8 mouse cellular contexts compared by ENCODE assay signal in the genomic region with DNA sequence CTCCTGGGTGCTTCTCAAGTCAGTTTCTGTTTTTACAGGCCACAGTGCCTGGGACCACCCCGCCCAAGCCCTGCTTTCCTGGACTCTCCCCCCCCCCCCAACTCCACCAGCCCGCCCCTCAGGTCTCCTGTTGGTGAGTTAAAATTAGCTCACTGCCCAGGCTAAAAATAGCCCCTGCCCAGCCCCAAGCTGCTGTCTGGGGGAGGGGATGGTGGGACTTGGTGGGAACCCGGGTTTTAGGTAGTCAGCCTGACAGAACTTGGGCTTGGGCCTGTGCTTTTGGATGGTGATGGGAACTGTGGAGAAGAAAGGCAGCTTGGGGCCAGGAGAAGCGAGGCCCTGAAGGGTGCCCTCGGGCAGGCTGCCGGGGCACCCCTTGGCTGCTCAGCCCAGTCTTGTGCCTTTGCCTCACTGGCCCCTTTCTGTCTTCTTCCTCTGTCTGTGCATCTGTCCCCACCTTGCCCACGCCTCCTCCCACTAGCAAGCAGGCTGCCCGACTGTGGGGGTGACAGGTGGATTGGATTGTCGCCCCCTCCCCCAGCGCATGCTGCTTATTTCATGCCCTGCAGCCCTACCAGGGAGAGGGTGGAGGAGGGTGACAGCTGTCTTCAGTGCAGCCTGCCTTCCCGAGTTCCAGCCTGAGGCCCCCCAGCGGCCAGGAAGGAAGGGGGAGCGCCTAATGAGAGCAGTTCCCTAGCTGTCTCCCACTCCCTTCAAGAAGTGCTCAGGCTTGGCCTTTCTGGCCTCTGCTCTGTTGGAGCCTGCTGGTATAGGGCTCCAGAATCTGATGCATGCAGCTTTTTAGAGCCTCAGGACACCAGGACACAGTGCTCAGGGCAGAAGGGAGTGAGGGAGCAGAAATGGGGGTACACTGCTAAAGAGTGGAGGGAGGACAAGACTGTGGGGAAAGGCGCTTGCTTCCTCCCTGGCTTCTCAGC. TPM values are rescaled to one million over a fixed set of nuclear protein-coding genes. Genes with fewer than 3 reads are reported as not detected.
DNase-seq lines count a peak whose midpoint lies in the region; ATAC-seq and TF ChIP-seq lines count a peak whose summit lies in the region.

No protein-coding gene starts in this region.

- WGBS in lung, embryonic 16.5 days, result 29% methylated on average over 14 of the region's 14 CpGs
- 15% methylated on average over 14 of the region's 14 CpGs for WGBS in forebrain, embryonic 10.5 days
- WGBS in heart, postnatal 0 days, result 7% methylated on average over 12 of the region's 14 CpGs
- WGBS in midbrain, embryonic 12.5 days, result 17% methylated on average over 14 of the region's 14 CpGs
- WGBS in thymus, adult 2 months, result 22% methylated on average over 13 of the region's 14 CpGs

- no peak overlapping the region for H3K4me3 ChIP-seq in lung, embryonic 16.5 days (ENCODE audit: low read length)
- H3K4me3 ChIP-seq in forebrain, embryonic 10.5 days, result peak overlapping the region; percentile 25
- H3K4me3 ChIP-seq in heart, postnatal 0 days (ENCODE audit: low read depth, low read length), result peak overlapping the region; percentile 39
- peak overlapping the region; percentile 33 for H3K4me3 ChIP-seq in left cerebral cortex, adult 2 months
- H3K4me3 ChIP-seq in midbrain, embryonic 12.5 days, result no peak overlapping the region
- no peak overlapping the region for H3K4me3 ChIP-seq in thymus, adult 2 months (ENCODE audit: control insufficient read depth, insufficient read depth, low read length)

- peak; percentile 23 for ATAC-seq in lung, embryonic 16.5 days (ENCODE audit: low read depth)
- peak; percentile 69 for ATAC-seq in heart, postnatal 0 days (ENCODE audit: insufficient read depth, low read depth)
- peak; percentile 50 for ATAC-seq in midbrain, embryonic 12.5 days (ENCODE audit: low FRiP score, low read depth)

- TF ChIP-seq POLR2A in thymus, adult 2 months (IDR thresholded peaks at IDR 0.05; ENCODE audit: control insufficient read depth, extremely low read depth, insufficient read depth, low read length, poor library complexity), result no peak

- no peaks in the 10 kb centered on the region for H3K27me3 ChIP-seq in lung, embryonic 16.5 days (ENCODE audit: control insufficient read depth, insufficient read depth, low read depth, low read length)
- no peaks in the 10 kb centered on the region for H3K27me3 ChIP-seq in forebrain, embryonic 10.5 days (ENCODE audit: poor library complexity, severe bottlenecking)
- H3K27me3 ChIP-seq in heart, postnatal 0 days (ENCODE audit: control insufficient read depth, insufficient read depth, low read length), result no peaks in the 10 kb centered on the region
- no peaks in the 10 kb centered on the region for H3K27me3 ChIP-seq in midbrain, embryonic 12.5 days
- no peaks in the 10 kb centered on the region for H3K27me3 ChIP-seq in thymus, adult 2 months (ENCODE audit: control insufficient read depth, insufficient read depth, low read length)

- intact Hi-C loops in left cerebral cortex, adult 2 months (cut with DNase I), result no loop called here

- peak overlapping the region; percentile 35; the same call in 1 of the 2 replicates for H3K27ac ChIP-seq in lung, embryonic 16.5 days (ENCODE audit: low read length)
- peak overlapping the region; percentile 82 for H3K27ac ChIP-seq in forebrain, embryonic 10.5 days
- peak overlapping the region; percentile 99 for H3K27ac ChIP-seq in heart, postnatal 0 days (ENCODE audit: low read depth)
- H3K27ac ChIP-seq in left cerebral cortex, adult 2 months, result peak overlapping the region; percentile 93
- peak overlapping the region; percentile 86 for H3K27ac ChIP-seq in midbrain, embryonic 12.5 days (replicated peaks)
- peak overlapping the region; percentile 23; the same call in 1 of the 2 replicates for H3K27ac ChIP-seq in thymus, adult 2 months (ENCODE audit: control insufficient read depth, insufficient read depth, low read length)

- H3K9ac ChIP-seq in lung, embryonic 16.5 days (ENCODE audit: low read length), result peak overlapping the region; percentile 38
- peak overlapping the region; percentile 61 for H3K9ac ChIP-seq in heart, postnatal 0 days (replicated peaks; ENCODE audit: low read depth, low read length)
- peak overlapping the region; percentile 43 for H3K9ac ChIP-seq in midbrain, embryonic 12.5 days (replicated peaks)

- peaks cover 46% of the 10 kb centered on the region for H3K4me1 ChIP-seq in lung, embryonic 16.5 days (replicated peaks; ENCODE audit: control insufficient read depth, insufficient read depth, low read length)
- peaks cover 80% of the 10 kb centered on the region for H3K4me1 ChIP-seq in forebrain, embryonic 10.5 days
- H3K4me1 ChIP-seq in heart, postnatal 0 days (ENCODE audit: control insufficient read depth, insufficient read depth), result peaks cover 77% of the 10 kb centered on the region
- H3K4me1 ChIP-seq in midbrain, embryonic 12.5 days, result peaks cover 77% of the 10 kb centered on the region
- peaks cover 67% of the 10 kb centered on the region for H3K4me1 ChIP-seq in thymus, adult 2 months (replicated peaks; ENCODE audit: control insufficient read depth, insufficient read depth, low read length)

- TF ChIP-seq CTCF in heart, postnatal 0 days (IDR thresholded peaks at IDR 0.05; ENCODE audit: low read depth), result peak; percentile 33
- peak; percentile 45 for TF ChIP-seq CTCF in left cerebral cortex, adult 2 months (IDR thresholded peaks at IDR 0.05)
- TF ChIP-seq CTCF in thymus, adult 2 months (IDR thresholded peaks at IDR 0.05; ENCODE audit: borderline replicate concordance, control insufficient read depth, extremely low read depth, insufficient read depth, low read length, poor library complexity), result no peak

- no peaks in the 10 kb centered on the region for H3K36me3 ChIP-seq in lung, embryonic 16.5 days (ENCODE audit: control insufficient read depth, insufficient read depth, low read length)
- peaks cover 3% of the 10 kb centered on the region; the same call in 1 of the 2 replicates for H3K36me3 ChIP-seq in forebrain, embryonic 10.5 days (replicated peaks)
- 0 out of 2 replicates have a peak, but pooled peaks cover 5% of the 10 kb centered on the region for H3K36me3 ChIP-seq in heart, postnatal 0 days (replicated peaks; ENCODE audit: control insufficient read depth, insufficient read depth, low read length)
- no peaks in the 10 kb centered on the region for H3K36me3 ChIP-seq in midbrain, embryonic 12.5 days
- no peaks in the 10 kb centered on the region for H3K36me3 ChIP-seq in thymus, adult 2 months (ENCODE audit: control insufficient read depth, insufficient read depth, low read length)

- no peak overlapping the region; the same call in 1 of the 2 replicates for H3K4me2 ChIP-seq in lung, embryonic 16.5 days (ENCODE audit: low read depth, low read length)
- H3K4me2 ChIP-seq in heart, postnatal 0 days (ENCODE audit: low read depth, low read length), result peak overlapping the region; percentile 83
- H3K4me2 ChIP-seq in midbrain, embryonic 12.5 days (replicated peaks), result peak overlapping the region; percentile 28

- DNase-seq in lung, postnatal 14 days, result no peak
- no peak for DNase-seq in forebrain, embryonic 10.5 days (ENCODE audit: extremely low spot score, low spot score)
- DNase-seq in heart, postnatal 0 days (ENCODE audit: low spot score), result peak; percentile 78
- DNase-seq in left cerebral cortex, adult 2 months (ENCODE audit: extremely low spot score in 1 of 2, low spot score in 2 of 2), result peak; percentile 77
- DNase-seq in thymus, adult 2 months, result peak; percentile 59
- no peak for DNase-seq in MN1 (ENCODE audit: low spot score)

- TF ChIP-seq EP300 in heart, postnatal 0 days (IDR thresholded peaks at IDR 0.05; ENCODE audit: low read depth), result peak; percentile 60; the same call in 1 of the 2 replicates

- no peaks in the 10 kb centered on the region for H3K9me3 ChIP-seq in lung, embryonic 16.5 days (ENCODE audit: control insufficient read depth, low read length)
- no peaks in the 10 kb centered on the region for H3K9me3 ChIP-seq in forebrain, embryonic 10.5 days
- no peaks in the 10 kb centered on the region for H3K9me3 ChIP-seq in heart, postnatal 0 days (replicated peaks; ENCODE audit: control insufficient read depth, low read length)
- H3K9me3 ChIP-seq in midbrain, embryonic 12.5 days, result no peaks in the 10 kb centered on the region

RNA-seq across cellular contexts. Expression of a gene that starts 8.2 kb away (rescaled TPM):
- polyA plus RNA-seq in lung, embryonic 16.5 days (2015; fragmentation: Nextera tagmentation; extraction: Ambion mirVana), result 19.9 and 22.9 TPM in 2 replicates
- polyA plus RNA-seq in forebrain, embryonic 10.5 days (2016; fragmentation: Nextera tagmentation; extraction: Ambion mirVana), result 9.4 and 11.1 TPM in 2 replicates
- 70.8 and 75.8 TPM in 2 replicates for total RNA-seq in heart, postnatal 0 days (2014; rRNA removed; ENCODE audit: low replicate concordance)
- 30.0 and 30.8 TPM in 2 replicates for polyA plus RNA-seq in heart, postnatal 0 days (2015; fragmentation: Nextera tagmentation; extraction: Ambion mirVana)
- 100 to 1,000 TPM; 223 to 225 TPM for total RNA-seq in left cerebral cortex, adult 2 months (2021)
- polyA plus RNA-seq in midbrain, embryonic 12.5 days (2016; fragmentation: Nextera tagmentation; extraction: Ambion mirVana), result 15.1 and 17.6 TPM in 2 replicates
- 343 and 377 TPM in 2 replicates for polyA plus RNA-seq in thymus, adult 2 months (2012; rRNA removed)

Comparison
In these comparisons a context has a peak if more than half of its experiments do, and no peak if none do; other contexts are left out.
1. H3K27ac ChIP-seq: peak in every context shown above with its lines; median percentile 99 in heart, postnatal 0 days; 93 in left cerebral cortex, adult 2 months; 86 in midbrain, embryonic 12.5 days; 82 in forebrain, embryonic 10.5 days; 35 in lung, embryonic 16.5 days; 23 in thymus, adult 2 months.
2. H3K4me3 ChIP-seq: peak in forebrain, embryonic 10.5 days (single experiment), heart, postnatal 0 days (single experiment) and left cerebral cortex, adult 2 months (single experiment); none in lung, embryonic 16.5 days (single experiment), midbrain, embryonic 12.5 days (single experiment) and thymus, adult 2 months (single experiment).
3. DNase-seq: peak in heart, postnatal 0 days (single experiment), left cerebral cortex, adult 2 months (2 of 2) and thymus, adult 2 months (single experiment); none in lung, postnatal 14 days (single experiment), forebrain, embryonic 10.5 days (single experiment) and MN1 (single experiment).
4. RNA of a gene that starts 8.2 kb away (polyA plus RNA-seq): 343 to 377 TPM in thymus, adult 2 months; 30.0 to 30.8 TPM in heart, postnatal 0 days, 19.9 to 22.9 TPM in lung, embryonic 16.5 days, 15.1 to 17.6 TPM in midbrain, embryonic 12.5 days and 9.4 to 11.1 TPM in forebrain, embryonic 10.5 days; every median in the first group is over 10 times any median in the second.
5. Peak in every context shown above with its lines, with median percentiles within 50 percentile points of each other: ATAC-seq and H3K9ac ChIP-seq.